Mouse (Mus musculus): ENCODE data around the gene Mta3.

DNA sequence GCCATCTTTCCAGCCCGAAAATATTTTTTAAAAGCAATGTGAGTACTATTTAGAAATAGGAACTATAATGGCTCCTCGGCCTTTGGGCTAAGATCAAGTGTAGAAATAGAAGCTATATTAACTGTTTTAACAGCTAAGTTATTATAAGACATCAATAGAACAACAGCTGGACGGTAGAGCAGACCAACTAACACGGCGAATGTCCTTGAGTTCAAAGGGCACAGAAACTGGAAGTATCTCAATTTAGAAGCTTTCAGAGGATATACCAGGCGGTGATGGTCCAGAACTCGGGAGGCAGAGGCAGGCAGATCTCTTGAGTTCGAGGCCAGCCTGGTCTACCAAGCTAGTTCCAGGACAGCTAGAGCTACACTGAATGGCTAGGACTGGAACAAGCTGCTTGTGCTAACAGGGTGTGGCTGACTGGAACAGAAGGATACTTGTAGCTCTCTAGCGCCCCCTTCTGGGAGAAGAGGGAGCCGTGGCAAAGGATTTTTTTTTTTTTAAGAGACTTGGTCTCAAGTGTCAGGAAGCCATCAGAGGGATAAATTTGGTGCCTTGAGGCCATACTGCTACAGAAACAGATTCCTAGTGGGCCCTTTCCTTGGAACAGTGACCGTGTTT, 101.9 kb downstream of the Mta3 start:
- no peak for TF ChIP-seq POLR2A (IDR thresholded peaks at IDR 0.05; ENCODE audit: control insufficient read depth, extremely low read depth, insufficient read depth, low read length, poor library complexity)
- TF ChIP-seq CTCF (IDR thresholded peaks at IDR 0.05; ENCODE audit: borderline replicate concordance, control insufficient read depth, extremely low read depth, insufficient read depth, low read length, poor library complexity), result peak; percentile 41; the same call in 1 of the 2 replicates

All from thymus, adult 2 months (tissue).